Mouse (Mus musculus) adrenal gland, adult (tissue): ENCODE results near the gene Pigv.

Source experiments
- DNase-seq, 2 experiments: peaks; one replicate each; pipeline ENCODE4 v3.0.0; 2022 to 2023; ENCODE audit warnings: low spot score in 1 of 2; ENCODE audit not compliant: inconsistent age in 2 of 2

Pigv gene

GRCm38 (mm10) chr4:133619473-133620136 lies 52.8 kb downstream of the Pigv start:
- peak in 1 of 2 experiments; percentile 1 for DNase-seq

DNA sequence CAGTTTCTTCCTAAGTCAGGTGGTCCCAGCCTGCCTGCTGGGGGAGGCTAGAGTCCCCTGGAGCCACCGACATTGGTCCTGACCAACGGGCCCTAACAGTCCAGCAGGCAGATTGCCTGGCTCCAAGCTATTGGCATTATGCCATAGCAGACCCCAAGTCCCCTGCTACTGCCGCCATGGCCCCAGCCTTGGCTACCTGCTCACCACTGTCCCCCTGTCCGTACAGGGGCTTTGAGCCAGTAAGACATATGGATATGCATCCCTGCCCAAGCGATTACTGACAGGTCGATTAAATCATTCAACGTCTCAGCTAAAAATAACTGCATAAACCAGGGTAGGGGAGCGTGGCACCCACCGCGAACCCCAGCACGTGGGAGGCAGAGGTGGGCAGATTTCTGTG lies 54.5 kb downstream of the Pigv start:
- no peak for DNase-seq

GRCm38 (mm10) chr4:133615416-133615815 lies 57.0 kb downstream of the Pigv start:
- DNase-seq, result peak in 1 of 2 experiments; percentile 59

DNA sequence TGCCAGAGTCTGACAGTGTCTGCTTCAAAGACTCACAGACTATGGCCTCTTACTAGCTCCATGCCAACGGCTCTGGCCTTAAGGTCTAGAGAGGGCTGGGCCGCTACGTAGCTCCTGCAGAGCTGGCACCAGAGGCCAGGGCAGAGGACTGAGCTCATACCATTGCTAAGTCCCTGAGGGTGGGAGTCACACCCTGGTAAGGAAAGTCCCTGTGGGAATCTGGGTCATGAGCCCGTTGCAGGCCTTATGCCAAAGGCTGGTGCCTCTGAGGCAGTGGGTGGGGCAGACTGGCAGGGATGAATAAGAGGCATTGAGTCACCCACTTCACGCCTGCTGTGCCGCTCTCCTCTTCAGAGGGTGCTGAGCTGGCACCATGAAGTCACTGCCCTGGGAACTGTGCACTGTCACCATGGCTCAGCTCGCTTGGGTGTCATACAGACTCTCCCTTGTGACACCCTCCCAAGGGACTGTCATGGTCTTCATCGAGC lies 58.1 kb downstream of the Pigv start:
- peak; percentile 83 to 93 for DNase-seq

DNA sequence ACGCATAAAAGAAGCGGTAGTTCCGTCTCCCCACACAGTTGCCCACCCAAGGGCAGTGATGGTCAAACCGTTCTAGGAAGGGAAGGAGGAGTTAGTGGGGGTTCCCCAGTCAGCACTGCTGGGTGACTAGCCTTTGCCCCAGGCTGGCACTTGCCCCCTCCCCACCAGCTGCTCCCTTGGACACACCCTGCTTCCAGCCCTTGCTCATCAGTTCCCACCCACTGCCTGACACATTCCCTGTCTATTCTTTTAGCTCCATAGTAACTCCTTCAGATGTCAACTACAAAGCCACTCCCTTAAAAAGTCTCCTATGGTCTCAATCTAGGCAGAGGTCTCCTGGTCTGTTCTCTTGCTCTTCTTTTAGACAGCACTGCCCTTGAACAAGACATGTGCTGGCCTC lies 58.6 kb downstream of the Pigv start:
- no peak for DNase-seq

GRCm38 (mm10) chr4:133613026-133613425 lies 59.4 kb downstream of the Pigv start:
- no peak for DNase-seq

- DNase-seq, result no peak
Observed at GRCm38 (mm10) chr4:133612416-133612815, 60.0 kb downstream of the Pigv start.

GRCm38 (mm10) chr4:133611815-133612214 lies 60.6 kb downstream of the Pigv start:
- DNase-seq, result no peak
